Mouse (Mus musculus) ovary, adult 18-20 months (tissue): ENCODE measurements around the gene Stmnd1.
"Not testable (repeated sequence)": the region's sequence is repeated elsewhere in the genome, so short reads cannot be mapped to it uniquely, and the experiment has no call there.

Source experiments
- DNase-seq: peaks from one replicate; pipeline ENCODE4 v3.0.0; 2022; ENCODE audit warnings: low spot score, mixed read lengths

The Stmnd1 gene

GRCm38 (mm10) chr13:46290537-46290936 is 17.0 kb downstream of the Stmnd1 start:
- no peak for DNase-seq

- no peak for DNase-seq
Observed at GRCm38 (mm10) chr13:46294365-46294764, 20.8 kb downstream of the Stmnd1 start.

- no peak for DNase-seq
Observed at GRCm38 (mm10) chr13:46297701-46298100, 24.2 kb downstream of the Stmnd1 start.

GRCm38 (mm10) chr13:46310790-46311189 is 37.3 kb downstream of the Stmnd1 start:
- DNase-seq: no peak

- no peak for DNase-seq
Observed at GRCm38 (mm10) chr13:46313176-46313575, 39.7 kb downstream of the Stmnd1 start.

- DNase-seq: no peak
Observed at GRCm38 (mm10) chr13:46315165-46315564, 41.6 kb downstream of the Stmnd1 start.

GRCm38 (mm10) chr13:46326351-46326985 is 52.9 kb downstream of the Stmnd1 start:
- no peak for DNase-seq

GRCm38 (mm10) chr13:46335020-46335419 is 61.5 kb downstream of the Stmnd1 start:
- DNase-seq: no peak

- DNase-seq: not testable (repeated sequence)
Observed at GRCm38 (mm10) chr13:46336281-46336680, 62.8 kb downstream of the Stmnd1 start.

GRCm38 (mm10) chr13:46337791-46338190 is 64.3 kb downstream of the Stmnd1 start:
- DNase-seq: no peak

- no peak for DNase-seq
Observed at GRCm38 (mm10) chr13:46339954-46340353, 66.4 kb downstream of the Stmnd1 start.

- DNase-seq: no peak
Observed at GRCm38 (mm10) chr13:46340583-46340982, 67.1 kb downstream of the Stmnd1 start.

- DNase-seq: no peak
Observed at GRCm38 (mm10) chr13:46341419-46341818, 67.9 kb downstream of the Stmnd1 start.

GRCm38 (mm10) chr13:46343226-46343625 is 69.7 kb downstream of the Stmnd1 start:
- DNase-seq: peak; percentile 51

- no peak for DNase-seq
Observed at GRCm38 (mm10) chr13:46346830-46347512, 73.5 kb downstream of the Stmnd1 start.

GRCm38 (mm10) chr13:46349664-46350063 is 76.1 kb downstream of the Stmnd1 start:
- DNase-seq: no peak
